Mouse (Mus musculus) neural tube, embryonic 13.5 days (tissue): ENCODE data around the gene Hist2h2aa2. TPM values are rescaled to one million over a fixed set of nuclear protein-coding genes. Genes with fewer than 3 reads are reported as not detected.
A peak's percentile ranks its signal among the peaks of the same experiment; 100 is the strongest.
"Not testable (repeated sequence)": the region's sequence is repeated elsewhere in the genome, so short reads cannot be mapped to it uniquely, and the experiment has no call there.

Experiments
- ATAC-seq: fragments of 200-750 bp; cut with Nextera tagmentation; 2 replicates; pipeline ENCODE4 v1.8.0; 2017; ENCODE audit warnings: low read depth, mild to moderate bottlenecking, moderate TSS enrichment, moderate library complexity
- H3K27ac ChIP-seq: fragments of 300-500 bp; sonication (generic); replicated peaks from 2 replicates; pipeline ENCODE4 v1.5.1; 2015; ENCODE audit warnings: moderate library complexity, mild to moderate bottlenecking, inconsistent platforms
- H3K27me3 ChIP-seq: fragments of 300-500 bp; sonication (generic); 2 replicates; pipeline ENCODE4 v1.6.1; 2015; ENCODE audit warnings: mild to moderate bottlenecking, inconsistent platforms
- H3K36me3 ChIP-seq: fragments of 300-500 bp; sonication (generic); 2 replicates; pipeline ENCODE4 v1.6.1; 2015; ENCODE audit warnings: mild to moderate bottlenecking, inconsistent platforms
- H3K4me1 ChIP-seq: fragments of 300-500 bp; sonication (generic); replicated peaks from 2 replicates; pipeline ENCODE4 v1.6.1; 2015; ENCODE audit warnings: inconsistent platforms
- H3K4me2 ChIP-seq: fragments of 300-500 bp; sonication (generic); 2 replicates; pipeline ENCODE4 v1.6.1; 2015; ENCODE audit warnings: inconsistent platforms, mild to moderate bottlenecking, moderate library complexity
- H3K4me3 ChIP-seq: fragments of 300-500 bp; sonication (generic); 2 replicates; pipeline ENCODE4 v1.5.1; 2015; ENCODE audit warnings: mild to moderate bottlenecking, inconsistent platforms
- H3K9ac ChIP-seq: fragments of 300-500 bp; sonication (generic); 2 replicates; pipeline ENCODE4 v1.6.1; 2015; ENCODE audit warnings: moderate library complexity, mild to moderate bottlenecking, inconsistent platforms
- H3K9me3 ChIP-seq: fragments of 300-500 bp; sonication (generic); 2 replicates; pipeline ENCODE4 v1.6.1; 2016; ENCODE audit warnings: inconsistent platforms
- WGBS: fragments of 180-500 bp; shearing (Covaris S2); methylation state at CpG from one replicate; pipeline ENCODE4 v1.1.7; 2015; 5-methylcytosine and 5-hydroxymethylcytosine counted together
- polyA plus RNA-seq: library from polyadenylated mRNA; unstranded; fragments of >200 nt; fragmentation: Nextera tagmentation; extraction: Ambion mirVana; gene quantifications from 2 replicates; pipeline ENCODE4 v1.2.1, GENCODE M21; 2015

Hist2h2aa2 gene
- polyA plus RNA-seq, 1 experiment from 2014 or later: 69.4 TPM

GRCm38 (mm10) chr3:96240799-96241197, 722 bp upstream of the Hist2h2aa2 start:
- WGBS: 73% methylated on average over 9 of the region's 9 CpGs
- peak overlapping the region; percentile 87 for H3K27ac ChIP-seq
- no peaks in the 10 kb centered on the region for H3K27me3 ChIP-seq
- H3K4me2 ChIP-seq: peak overlapping the region; percentile 47
- H3K36me3 ChIP-seq: no peaks in the 10 kb centered on the region
- H3K4me1 ChIP-seq: peaks cover 34% of the 10 kb centered on the region
- H3K9me3 ChIP-seq: no peaks in the 10 kb centered on the region
- peak overlapping the region; percentile 62 for H3K9ac ChIP-seq
- H3K4me3 ChIP-seq: peak overlapping the region; percentile 22; the same call in 1 of the 2 replicates
- no peak for ATAC-seq

GRCm38 (mm10) chr3:96238954-96239793, 902 bp downstream of the Hist2h2aa2 start, which contains the start of gene Hist2h3c2:
Gene Hist2h3c2, minus strand, starts transcription at chr3:96239127.
- not testable (repeated sequence) for H3K9me3 ChIP-seq, H3K27me3 ChIP-seq, H3K36me3 ChIP-seq
- H3K4me2 ChIP-seq: peak within 1 kb of the TSS; percentile 52
- ATAC-seq: peak; percentile 88
- H3K27ac ChIP-seq: peak within 1 kb of the TSS; percentile 78
- peaks cover 25% of the 10 kb centered on the region for H3K4me1 ChIP-seq
- peak within 1 kb of the TSS; percentile 36 for H3K4me3 ChIP-seq
- whole genome bisulfite sequencing: under 1% methylated on average over 21 of the region's 68 CpGs
- H3K9ac ChIP-seq: peak within 1 kb of the TSS; percentile 66

GRCm38 (mm10) chr3:96237904-96238511, 2.1 kb downstream of the Hist2h2aa2 start:
- Histone ChIP-seq H3K9ac (peak overlapping the region; percentile 66), H3K4me1 (peaks cover 20% of the 10 kb centered on the region), H3K4me2 (peak overlapping the region; percentile 52), H3K27me3 (no peaks in the 10 kb centered on the region), H3K27ac (no peak overlapping the region), H3K9me3 (no peaks in the 10 kb centered on the region), H3K36me3 (no peaks in the 10 kb centered on the region), H3K4me3 (peak overlapping the region; percentile 34)
- whole genome bisulfite sequencing: under 1% methylated on average over 12 of the region's 12 CpGs
- ATAC-seq: no peak

- H3K9ac ChIP-seq: peak overlapping the region; percentile 66
Measured at GRCm38 (mm10) chr3:96237335-96237903, 2.7 kb downstream of the Hist2h2aa2 start.

GRCm38 (mm10) chr3:96236834-96237334, 3.2 kb downstream of the Hist2h2aa2 start:
- Histone ChIP-seq H3K9ac (peak overlapping the region; percentile 66; the same call in 1 of the 2 replicates), H3K4me3 (peak overlapping the region; percentile 34), H3K27ac (no peak overlapping the region), H3K9me3 (no peaks in the 10 kb centered on the region), H3K4me1 (peaks cover 20% of the 10 kb centered on the region), H3K36me3 (no peaks in the 10 kb centered on the region), H3K4me2 (peak overlapping the region; percentile 52), H3K27me3 (no peaks in the 10 kb centered on the region)
- ATAC-seq: no peak
- 82% methylated on average over 4 of the region's 4 CpGs for WGBS

More at GRCm38 (mm10) chr3:96237335-96237903, 2.7 kb downstream of the Hist2h2aa2 start:
- Histone ChIP-seq H3K4me3 (peak overlapping the region; percentile 34), H3K4me2 (peak overlapping the region; percentile 52), H3K27me3 (no peaks in the 10 kb centered on the region), H3K27ac (no peak overlapping the region), H3K4me1 (peaks cover 20% of the 10 kb centered on the region), H3K36me3 (no peaks in the 10 kb centered on the region), H3K9me3 (no peaks in the 10 kb centered on the region)
- no peak for ATAC-seq
- WGBS: 24% methylated on average over 7 of the region's 7 CpGs

GRCm38 (mm10) chr3:96235836-96236235, 4.2 kb downstream of the Hist2h2aa2 start:
- WGBS: 74% methylated on average over 3 of the region's 3 CpGs
- Histone ChIP-seq H3K4me3 (no peak overlapping the region), H3K27me3 (no peaks in the 10 kb centered on the region), H3K27ac (no peak overlapping the region), H3K4me1 (peaks cover 17% of the 10 kb centered on the region), H3K9ac (no peak overlapping the region), H3K4me2 (no peak overlapping the region), H3K36me3 (no peaks in the 10 kb centered on the region), H3K9me3 (no peaks in the 10 kb centered on the region)
- ATAC-seq: no peak

- H3K9ac ChIP-seq: no peak overlapping the region
- ATAC-seq: no peak
- H3K4me2 ChIP-seq: no peak overlapping the region
- no peaks in the 10 kb centered on the region for H3K9me3 ChIP-seq
- no peaks in the 10 kb centered on the region for H3K36me3 ChIP-seq
- no peak overlapping the region for H3K4me3 ChIP-seq
- WGBS: 90% methylated on average over 2 of the region's 2 CpGs
- peaks cover 15% of the 10 kb centered on the region for H3K4me1 ChIP-seq
- H3K27ac ChIP-seq: no peak overlapping the region
- no peaks in the 10 kb centered on the region for H3K27me3 ChIP-seq
Measured at GRCm38 (mm10) chr3:96234914-96235313, 5.2 kb downstream of the Hist2h2aa2 start.

GRCm38 (mm10) chr3:96231758-96232120, 8.3 kb downstream of the Hist2h2aa2 start:
- H3K9me3 ChIP-seq: no peaks in the 10 kb centered on the region
- H3K4me1 ChIP-seq: no peaks in the 10 kb centered on the region
- H3K4me2 ChIP-seq: no peak overlapping the region
- no peaks in the 10 kb centered on the region for H3K36me3 ChIP-seq
- H3K27me3 ChIP-seq: no peaks in the 10 kb centered on the region
- H3K27ac ChIP-seq: no peak overlapping the region
- WGBS: 64% methylated on average over 2 of the region's 2 CpGs
- no peak overlapping the region for H3K9ac ChIP-seq
- H3K4me3 ChIP-seq: no peak overlapping the region
- ATAC-seq: no peak

GRCm38 (mm10) chr3:96230910-96231757, 8.9 kb downstream of the Hist2h2aa2 start:
- no peak for ATAC-seq
- H3K4me1 ChIP-seq: no peaks in the 10 kb centered on the region
- H3K27ac ChIP-seq: no peak overlapping the region
- no peak overlapping the region for H3K4me2 ChIP-seq
- H3K9me3 ChIP-seq: no peaks in the 10 kb centered on the region
- 78% methylated on average over 4 of the region's 4 CpGs for WGBS
- H3K36me3 ChIP-seq: no peaks in the 10 kb centered on the region
- no peak overlapping the region for H3K4me3 ChIP-seq
- H3K9ac ChIP-seq: no peak overlapping the region
- H3K27me3 ChIP-seq: no peaks in the 10 kb centered on the region

- H3K27me3 ChIP-seq: no peaks in the 10 kb centered on the region
- 0 out of 2 replicates have a peak, but pooled peaks cover 4% of the 10 kb centered on the region for H3K4me1 ChIP-seq
- no peak overlapping the region for H3K27ac ChIP-seq
- ATAC-seq: no peak
- no peaks in the 10 kb centered on the region for H3K9me3 ChIP-seq
- H3K4me3 ChIP-seq: no peak overlapping the region
- H3K36me3 ChIP-seq: no peaks in the 10 kb centered on the region
- WGBS: 77% methylated on average over 2 of the region's 2 CpGs
- H3K4me2 ChIP-seq: no peak overlapping the region
- H3K9ac ChIP-seq: no peak overlapping the region
Measured at GRCm38 (mm10) chr3:96230404-96230803, 9.7 kb downstream of the Hist2h2aa2 start.

- Histone ChIP-seq H3K27ac (no peak overlapping the region), H3K36me3 (no peaks in the 10 kb centered on the region), H3K9me3 (no peaks in the 10 kb centered on the region), H3K9ac (no peak overlapping the region), H3K4me1 (0 out of 2 replicates have a peak, but pooled peaks cover 10% of the 10 kb centered on the region), H3K4me3 (no peak overlapping the region), H3K4me2 (no peak overlapping the region), H3K27me3 (no peaks in the 10 kb centered on the region)
- 68% methylated on average over 2 of the region's 2 CpGs for WGBS
- no peak for ATAC-seq
Measured at GRCm38 (mm10) chr3:96228828-96229227, 11.2 kb downstream of the Hist2h2aa2 start.
